In the genomic region with DNA sequence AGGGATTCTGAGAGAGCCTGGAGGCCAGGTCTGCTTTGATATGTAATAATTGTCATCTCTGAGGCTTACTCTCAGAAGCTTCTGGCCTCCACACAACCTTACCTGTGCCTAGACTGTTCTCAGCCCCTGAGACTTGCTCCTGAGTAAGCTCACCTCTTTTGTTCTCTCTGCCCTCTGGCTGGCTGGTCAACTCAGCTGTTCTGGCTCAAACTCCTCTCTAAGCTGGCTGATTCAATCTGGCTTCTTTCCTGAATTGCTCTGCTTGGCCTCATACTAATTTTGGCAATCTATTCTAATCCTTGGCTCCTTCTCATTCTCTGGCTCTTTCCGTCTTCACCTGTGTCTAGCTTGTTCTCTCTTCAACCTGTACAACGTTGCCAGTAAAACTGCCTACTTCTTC, we compare ENCODE assay signal across 16 mouse cellular contexts. TPM values are rescaled to one million over a fixed set of nuclear protein-coding genes. Genes with fewer than 3 reads are reported as not detected.
DNase-seq lines count a peak whose midpoint lies in the region; ATAC-seq and TF ChIP-seq lines count a peak whose summit lies in the region.
"Had no signal": no experiment of that assay in that cellular context is flagged by ENCODE, and none has a peak within 500 bp of the region (broad histone marks: within the 10 kb centered on the region; RNA-seq: fewer than 3 reads in every experiment).

No protein-coding gene starts in this region.

- H3K36me3 ChIP-seq in hindbrain, embryonic 10.5 days, result no peaks in the 10 kb centered on the region
- no peaks in the 10 kb centered on the region for H3K36me3 ChIP-seq in hindbrain, embryonic 11.5 days (ENCODE audit: control insufficient read depth, insufficient read depth, low read length)
- H3K36me3 ChIP-seq in ES-E14 (ENCODE audit: control insufficient read depth, insufficient read depth, low read length, poor library complexity, severe bottlenecking), result no peaks in the 10 kb centered on the region
- H3K36me3 ChIP-seq in intestine, embryonic 14.5 days (ENCODE audit: control insufficient read depth, insufficient read depth, low read length), result no peaks in the 10 kb centered on the region
- no peaks in the 10 kb centered on the region for H3K36me3 ChIP-seq in liver, embryonic 11.5 days (ENCODE audit: control insufficient read depth, insufficient read depth, low read length)
- H3K36me3 ChIP-seq: neural tube, embryonic 12.5 days had no signal

- no peak overlapping the region for H3K4me2 ChIP-seq in hindbrain, embryonic 11.5 days (replicated peaks; ENCODE audit: low read depth, low read length)
- no peak overlapping the region for H3K4me2 ChIP-seq in intestine, embryonic 14.5 days (ENCODE audit: low read length)
- no peak overlapping the region for H3K4me2 ChIP-seq in liver, embryonic 11.5 days
- H3K4me2 ChIP-seq: lung, embryonic 14.5 days; neural tube, embryonic 12.5 days had no signal

- H3K4me1 ChIP-seq in hindbrain, embryonic 10.5 days (replicated peaks), result peaks cover 18% of the 10 kb centered on the region
- H3K4me1 ChIP-seq in hindbrain, embryonic 11.5 days (replicated peaks; ENCODE audit: control insufficient read depth, insufficient read depth, low read length), result 0 out of 2 replicates have a peak, but pooled peaks cover 2% of the 10 kb centered on the region
- peaks cover 12 to 23% of the 10 kb centered on the region in 2 experiments for H3K4me1 ChIP-seq in ES-E14 (ENCODE audit: control insufficient read depth in 2 of 2, insufficient read depth in 2 of 2, low read length in 2 of 2, poor library complexity in 1 of 2)
- no peaks in the 10 kb centered on the region for H3K4me1 ChIP-seq in intestine, embryonic 14.5 days (replicated peaks; ENCODE audit: control insufficient read depth, insufficient read depth, low read length)
- H3K4me1 ChIP-seq in liver, embryonic 11.5 days (replicated peaks; ENCODE audit: control insufficient read depth, insufficient read depth, low read length), result peaks cover 35% of the 10 kb centered on the region

- no peaks in the 10 kb centered on the region for H3K27me3 ChIP-seq in hindbrain, embryonic 10.5 days (ENCODE audit: insufficient read depth, poor library complexity, severe bottlenecking)
- no peaks in the 10 kb centered on the region for H3K27me3 ChIP-seq in hindbrain, embryonic 11.5 days (ENCODE audit: control insufficient read depth, insufficient read depth, low read length)
- H3K27me3 ChIP-seq in intestine, embryonic 14.5 days (replicated peaks; ENCODE audit: control insufficient read depth, insufficient read depth, low read length), result no peaks in the 10 kb centered on the region
- H3K27me3 ChIP-seq in liver, embryonic 11.5 days (replicated peaks; ENCODE audit: control insufficient read depth, insufficient read depth, low read length), result 0 out of 2 replicates have a peak, but pooled peaks cover 2% of the 10 kb centered on the region
- H3K27me3 ChIP-seq: neural tube, embryonic 12.5 days had no signal

- ATAC-seq in hindbrain, embryonic 11.5 days (ENCODE audit: low FRiP score), result no peak
- ATAC-seq in intestine, embryonic 14.5 days (replicated peaks; ENCODE audit: low FRiP score, low TSS enrichment, low read depth), result no peak
- ATAC-seq in liver, embryonic 11.5 days (replicated peaks; ENCODE audit: low FRiP score), result no peak
- ATAC-seq: forebrain, embryonic 14.5 days; hindbrain, postnatal 0 days had no signal

- 93% methylated on average over 2 of the region's 2 CpGs for WGBS in hindbrain, embryonic 10.5 days
- 96% methylated on average over 2 of the region's 2 CpGs for WGBS in hindbrain, embryonic 11.5 days
- 82% methylated on average over 2 of the region's 2 CpGs for WGBS in intestine, embryonic 14.5 days
- 76% methylated on average over 2 of the region's 2 CpGs for WGBS in liver, embryonic 11.5 days

- no peak overlapping the region for H3K4me3 ChIP-seq in hindbrain, embryonic 10.5 days
- no peak overlapping the region for H3K4me3 ChIP-seq in hindbrain, embryonic 11.5 days (ENCODE audit: low read depth, low read length)
- no peak overlapping the region for H3K4me3 ChIP-seq in ES-E14 (ENCODE audit: insufficient read depth in 1 of 2, low read depth in 1 of 2, low read length in 2 of 2, poor library complexity in 1 of 2, severe bottlenecking in 1 of 2)
- H3K4me3 ChIP-seq in intestine, embryonic 14.5 days (ENCODE audit: low read depth, low read length), result no peak overlapping the region
- no peak overlapping the region for H3K4me3 ChIP-seq in liver, embryonic 11.5 days (ENCODE audit: low read depth, low read length)
- H3K4me3 ChIP-seq: neural tube, embryonic 12.5 days had no signal

- H3K27ac ChIP-seq in hindbrain, embryonic 10.5 days, result peak overlapping the region; percentile 76
- no peak overlapping the region for H3K27ac ChIP-seq in hindbrain, embryonic 11.5 days (ENCODE audit: low read depth, low read length)
- peak overlapping the region; percentile 71; the same call in 1 of the 2 replicates for H3K27ac ChIP-seq in ES-E14 (ENCODE audit: insufficient read depth, low read depth, low read length, poor library complexity, severe bottlenecking)
- peak overlapping the region; percentile 22; the same call in 1 of the 2 replicates for H3K27ac ChIP-seq in intestine, embryonic 14.5 days (ENCODE audit: low read depth)
- peak overlapping the region; percentile 80; the same call in 1 of the 2 replicates for H3K27ac ChIP-seq in liver, embryonic 11.5 days (ENCODE audit: low read depth, low read length)
- H3K27ac ChIP-seq: hindbrain, postnatal 0 days; neural tube, embryonic 12.5 days had no signal

- H3K9me3 ChIP-seq in hindbrain, embryonic 10.5 days, result peaks cover 3% of the 10 kb centered on the region; the same call in 1 of the 2 replicates
- H3K9me3 ChIP-seq in hindbrain, embryonic 11.5 days (ENCODE audit: control insufficient read depth, low read length), result no peaks in the 10 kb centered on the region
- no peaks in the 10 kb centered on the region for H3K9me3 ChIP-seq in ES-E14 (ENCODE audit: control insufficient read depth, insufficient read depth, low read depth, low read length)
- H3K9me3 ChIP-seq in intestine, embryonic 14.5 days (ENCODE audit: control insufficient read depth, low read length), result no peaks in the 10 kb centered on the region
- no peaks in the 10 kb centered on the region; the same call in 1 of the 2 replicates for H3K9me3 ChIP-seq in liver, embryonic 11.5 days (ENCODE audit: control insufficient read depth, low read length)
- H3K9me3 ChIP-seq: neural tube, embryonic 12.5 days had no signal

- H3K9ac ChIP-seq in hindbrain, embryonic 11.5 days (ENCODE audit: low read depth, low read length), result no peak overlapping the region
- no peak overlapping the region; the same call in 1 of the 2 replicates for H3K9ac ChIP-seq in ES-E14 (ENCODE audit: insufficient read depth, low read depth, low read length, poor library complexity, severe bottlenecking)
- H3K9ac ChIP-seq in intestine, embryonic 14.5 days (ENCODE audit: low read length), result no peak overlapping the region
- H3K9ac ChIP-seq in liver, embryonic 11.5 days (ENCODE audit: low read depth, low read length), result no peak overlapping the region
- H3K9ac ChIP-seq: lung, embryonic 14.5 days; neural tube, embryonic 12.5 days had no signal

- in situ Hi-C loops in ES-E14 (cut with MboI; ENCODE audit: low sequenced_read_pairs in 2 of 2, unreplicated experiment in 2 of 2), result no loop called here

- no peak for DNase-seq in hindbrain, embryonic 10.5 days (ENCODE audit: low spot score)
- DNase-seq in hindbrain, embryonic 11.5 days (ENCODE audit: low spot score), result no peak
- no peak for DNase-seq in ES-E14 (ENCODE audit: low read depth, low spot score)
- DNase-seq in intestine, embryonic 14.5 days (ENCODE audit: low spot score), result no peak
- no peak for DNase-seq in liver, embryonic 11.5 days (ENCODE audit: low spot score)
- DNase-seq in yolk sac, embryonic 10.5 days (ENCODE audit: low spot score), result no peak
- DNase-seq in thymus, adult 18-20 months, result no peak
- no peak for DNase-seq in neural tube, embryonic 10.5 days (ENCODE audit: extremely low spot score, low spot score)
- DNase-seq: adrenal gland, postnatal 14 days; cerebellum, adult 8-10 months; heart, postnatal 14 days; lung, embryonic 14.5 days; right cerebral cortex, postnatal 14 days had no signal

TF ChIP-seq in ES-E14, 5 proteins besides CTCF, POLR2A, EP300 and RAD21:
- no peak for TF ChIP-seq MAFK (IDR thresholded peaks at IDR 0.05; ENCODE audit: insufficient read depth, low read depth, low read length)
- no peak for TF ChIP-seq HCFC1 (IDR thresholded peaks at IDR 0.05; ENCODE audit: borderline replicate concordance, insufficient read depth, low read length)
- TF ChIP-seq ZC3H11A (IDR thresholded peaks at IDR 0.05; ENCODE audit: borderline replicate concordance, low read depth, low read length), result no peak
TF ChIP-seq in ES-E14: peak in this region for 0.

RNA-seq across cellular contexts. Expression of gene Papola, which starts 25.6 kb away (rescaled TPM):
- 268 and 286 TPM in 2 replicates for polyA plus RNA-seq in hindbrain, embryonic 10.5 days (2016; fragmentation: Nextera tagmentation; extraction: Ambion mirVana)
- polyA plus RNA-seq in hindbrain, embryonic 11.5 days (2014; fragmentation: Nextera tagmentation; extraction: Ambion mirVana), result 251 and 257 TPM in 2 replicates
- 95.9 and 131 TPM in 2 replicates for total RNA-seq in ES-E14 (2012; rRNA removed)
- 169 and 179 TPM in 2 replicates for polyA plus RNA-seq in intestine, embryonic 14.5 days (2014; fragmentation: Nextera tagmentation; extraction: Ambion mirVana)
- polyA plus RNA-seq in liver, embryonic 11.5 days (2014; fragmentation: Nextera tagmentation; extraction: Ambion mirVana), result 178 and 192 TPM in 2 replicates

RNA-seq across cellular contexts. Expression of gene Ak7, which starts 53.1 kb away (rescaled TPM):
- 1.1 and 2.1 TPM in 2 replicates for polyA plus RNA-seq in hindbrain, embryonic 10.5 days (2016; fragmentation: Nextera tagmentation; extraction: Ambion mirVana)
- 1.1 and 1.8 TPM in 2 replicates for polyA plus RNA-seq in hindbrain, embryonic 11.5 days (2014; fragmentation: Nextera tagmentation; extraction: Ambion mirVana)
- total RNA-seq in ES-E14 (2012; rRNA removed), result 2.3 and 6.5 TPM in 2 replicates
- polyA plus RNA-seq in intestine, embryonic 14.5 days (2014; fragmentation: Nextera tagmentation; extraction: Ambion mirVana), result 0.37 and 0.38 TPM in 2 replicates
- 0.10 TPM in 1 of 2 replicates, not detected in the other for polyA plus RNA-seq in liver, embryonic 11.5 days (2014; fragmentation: Nextera tagmentation; extraction: Ambion mirVana)
- polyA plus RNA-seq: lung, embryonic 14.5 days had no signal
